Mouse (Mus musculus) lung, adult 2 months (tissue): ENCODE measurements at regions not wholly inside any gene's neighbourhood (a gene's known extent, or its start where the extent isn't known, plus 50 kb on each side); places are given as distances from the start of the nearest gene placed in this dataset.

Source experiments
- CTCF ChIP-seq: fragments of 200-500 bp; IDR thresholded peaks from 2 replicates; pipeline ENCODE4 v1.5.1; 2011; ENCODE audit warnings: mild to moderate bottlenecking, low read length, control low read depth; ENCODE audit not compliant: insufficient read depth
- POLR2A ChIP-seq: fragments of 200-500 bp; IDR thresholded peaks from 2 replicates; pipeline ENCODE4 v1.6.1; 2011; ENCODE audit warnings: low read depth, mild to moderate bottlenecking, control low read depth, low read length, borderline replicate concordance; ENCODE audit errors: extremely low read depth

DNA sequence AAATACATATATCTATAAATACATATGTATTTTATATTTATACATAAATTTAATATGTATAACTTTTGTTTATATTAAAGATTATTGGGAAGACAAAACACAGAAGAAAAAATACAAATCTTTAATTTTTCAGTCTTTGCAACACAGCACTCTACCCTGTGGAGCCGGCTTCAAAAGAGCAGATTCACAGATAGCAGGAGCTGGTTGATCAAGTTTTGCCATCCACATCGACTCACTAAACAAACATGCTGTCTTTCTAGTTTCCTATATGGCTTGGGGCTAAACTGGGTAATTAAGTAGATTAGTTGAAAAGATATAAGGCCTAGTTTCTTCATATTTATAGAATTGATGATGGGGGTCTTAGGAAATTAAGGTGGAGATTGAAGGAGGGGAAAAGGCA is 311.2 kb upstream of the Marcks start:
- TF ChIP-seq CTCF (no peak), POLR2A (no peak)
